Mouse (Mus musculus): ENCODE data around the gene Jpt1. TPM values are rescaled to one million over a fixed set of nuclear protein-coding genes. Genes with fewer than 3 reads are reported as not detected.

Gene Jpt1
- polyA plus RNA-seq, 2 experiments, result 151 to 233 TPM

DNA sequence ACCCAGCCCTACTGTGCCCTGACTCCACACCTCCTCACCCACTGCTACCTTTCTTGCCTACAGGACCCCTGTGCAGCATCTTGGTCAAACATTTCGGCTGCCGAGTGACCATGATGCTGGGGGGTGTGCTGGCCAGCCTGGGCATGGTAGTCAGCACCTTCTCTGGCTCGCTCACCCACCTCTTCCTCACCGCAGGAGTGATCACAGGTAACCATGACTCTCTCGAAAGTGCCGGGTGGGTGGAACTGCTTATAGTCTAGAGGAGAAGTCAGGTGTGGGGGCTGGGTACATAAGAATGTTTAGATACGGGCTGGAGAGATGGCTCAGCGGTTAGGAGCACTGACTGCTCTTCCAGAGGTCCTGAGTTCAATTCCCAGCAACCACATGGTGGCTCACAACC is 49.3 kb downstream of the Jpt1 start:
- no peak for ATAC-seq (ENCODE audit: insufficient read depth)
- Histone ChIP-seq H3K4me3 (ENCODE audit: insufficient read depth in 1 of 2, low read depth in 2 of 2, low read length in 2 of 2) (no peak overlapping the region), H3K9me3 (ENCODE audit: control insufficient read depth, low read length) (no peaks in the 10 kb centered on the region), H3K4me2 (ENCODE audit: low read depth) (no peak overlapping the region), H3K9ac (replicated peaks) (no peak overlapping the region), H3K36me3 (replicated peaks; ENCODE audit: control insufficient read depth, insufficient read depth, low read depth) (no peaks in the 10 kb centered on the region), H3K4me1 (replicated peaks; ENCODE audit: control insufficient read depth in 2 of 2, insufficient read depth in 2 of 2, low read length in 1 of 2) (no peaks in the 10 kb centered on the region), H3K27me3 (ENCODE audit: control insufficient read depth, insufficient read depth, low read length) (no peaks in the 10 kb centered on the region; the same call in 1 of the 2 replicates), H3K27ac (no peak overlapping the region)
- DNase-seq (ENCODE audit: low read depth in 3 of 3, low spot score in 3 of 3), result no peak
- TF ChIP-seq CTCF (IDR thresholded peaks at IDR 0.05; ENCODE audit: low read depth) (no peak), EP300 (IDR thresholded peaks at IDR 0.05; ENCODE audit: low read depth) (no peak)
- WGBS (ENCODE audit: insufficient replicate concordance), result 70% methylated on average over 8 of the region's 8 CpGs

DNA sequence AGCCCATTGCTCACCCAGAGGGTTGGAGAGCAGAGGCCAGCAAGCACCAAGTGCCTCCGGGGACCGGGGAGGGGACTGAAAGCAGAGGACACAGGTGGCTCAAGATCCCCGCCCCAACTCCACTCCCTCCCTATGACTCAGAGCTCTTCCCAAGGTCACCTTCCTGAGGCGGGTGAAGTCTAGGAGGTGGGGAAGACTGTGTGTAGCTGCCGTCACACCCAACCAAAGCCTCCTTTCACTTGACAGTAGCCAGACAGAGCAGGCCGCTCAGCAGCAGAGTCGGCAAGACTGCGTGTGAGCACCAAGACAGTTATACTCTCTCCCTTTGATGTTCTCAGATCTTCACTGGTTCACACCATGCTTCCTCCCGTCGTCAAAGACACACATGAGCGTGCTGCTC is 50.8 kb downstream of the Jpt1 start:
- Histone ChIP-seq H3K27ac (no peak overlapping the region), H3K36me3 (replicated peaks; ENCODE audit: control insufficient read depth, insufficient read depth, low read depth) (no peaks in the 10 kb centered on the region), H3K4me2 (ENCODE audit: low read depth) (no peak overlapping the region), H3K4me3 (ENCODE audit: insufficient read depth in 1 of 2, low read depth in 2 of 2, low read length in 2 of 2) (no peak overlapping the region), H3K9ac (replicated peaks) (no peak overlapping the region), H3K4me1 (replicated peaks; ENCODE audit: control insufficient read depth in 2 of 2, insufficient read depth in 2 of 2, low read length in 1 of 2) (no peaks in the 10 kb centered on the region), H3K27me3 (ENCODE audit: control insufficient read depth, insufficient read depth, low read length) (no peaks in the 10 kb centered on the region; the same call in 1 of the 2 replicates), H3K9me3 (ENCODE audit: control insufficient read depth, low read length) (no peaks in the 10 kb centered on the region)
- 58% methylated on average over 11 of the region's 11 CpGs for WGBS (ENCODE audit: insufficient replicate concordance)
- DNase-seq (ENCODE audit: low read depth in 3 of 3, low spot score in 3 of 3), result no peak
- no peak for TF ChIP-seq CTCF (IDR thresholded peaks at IDR 0.05; ENCODE audit: low read depth)
- TF ChIP-seq EP300 (IDR thresholded peaks at IDR 0.05; ENCODE audit: low read depth), result no peak
- no peak for ATAC-seq (ENCODE audit: insufficient read depth)

DNA sequence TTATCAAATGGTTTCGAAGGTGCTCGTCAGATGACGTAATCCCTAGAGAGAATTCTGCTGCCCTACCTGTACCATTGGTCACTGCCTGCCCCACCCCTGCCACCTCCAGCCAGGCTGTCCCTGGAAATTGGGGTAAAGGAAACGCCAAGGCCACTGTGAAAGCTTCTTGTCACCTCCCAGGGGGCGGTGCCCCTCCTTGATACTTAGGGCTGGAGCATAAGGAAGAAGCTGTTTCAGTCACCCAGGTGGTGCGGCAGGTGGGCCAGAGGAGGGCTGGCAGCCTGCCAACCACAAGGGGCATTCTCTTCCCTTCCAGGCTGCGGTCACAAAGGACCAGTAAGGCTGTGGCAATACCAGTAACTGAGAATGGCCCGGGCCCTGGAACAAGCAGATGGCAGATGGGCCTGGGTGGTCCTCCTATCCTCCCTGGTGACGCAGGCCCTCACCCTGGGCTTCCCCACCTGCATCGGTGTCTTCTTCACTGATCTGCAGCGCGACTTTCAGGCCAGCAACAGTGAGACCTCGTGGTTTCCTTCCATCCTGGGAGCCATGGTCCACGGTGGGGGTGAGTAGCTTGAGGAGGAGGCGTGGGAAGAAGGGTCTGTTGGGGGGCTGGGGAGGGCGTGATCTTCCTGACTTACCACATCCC is 51.8 kb downstream of the Jpt1 start, which contains the start of gene Slc16a5:
Gene Slc16a5, plus strand, starts transcription at position 232 of the 649 bp plus-strand sequence.
- Histone ChIP-seq H3K4me3 (ENCODE audit: insufficient read depth in 1 of 2, low read depth in 2 of 2, low read length in 2 of 2) (no peak within 1 kb of the TSS), H3K27me3 (ENCODE audit: control insufficient read depth, insufficient read depth, low read length) (no peaks in the 10 kb centered on the region; the same call in 1 of the 2 replicates), H3K27ac (no peak within 1 kb of the TSS), H3K9me3 (ENCODE audit: control insufficient read depth, low read length) (no peaks in the 10 kb centered on the region), H3K4me1 (replicated peaks; ENCODE audit: control insufficient read depth in 2 of 2, insufficient read depth in 2 of 2, low read length in 1 of 2) (no peaks in the 10 kb centered on the region), H3K4me2 (ENCODE audit: low read depth) (no peak within 1 kb of the TSS), H3K9ac (replicated peaks) (no peak within 1 kb of the TSS), H3K36me3 (replicated peaks; ENCODE audit: control insufficient read depth, insufficient read depth, low read depth) (no peaks in the 10 kb centered on the region)
- TF ChIP-seq EP300 (IDR thresholded peaks at IDR 0.05; ENCODE audit: low read depth) (no peak), CTCF (IDR thresholded peaks at IDR 0.05; ENCODE audit: low read depth) (no peak)
- 56% methylated on average over 16 of the region's 16 CpGs for WGBS (ENCODE audit: insufficient replicate concordance)
- no peak for DNase-seq (ENCODE audit: low read depth in 3 of 3, low spot score in 3 of 3)
- ATAC-seq (ENCODE audit: insufficient read depth), result no peak

DNA sequence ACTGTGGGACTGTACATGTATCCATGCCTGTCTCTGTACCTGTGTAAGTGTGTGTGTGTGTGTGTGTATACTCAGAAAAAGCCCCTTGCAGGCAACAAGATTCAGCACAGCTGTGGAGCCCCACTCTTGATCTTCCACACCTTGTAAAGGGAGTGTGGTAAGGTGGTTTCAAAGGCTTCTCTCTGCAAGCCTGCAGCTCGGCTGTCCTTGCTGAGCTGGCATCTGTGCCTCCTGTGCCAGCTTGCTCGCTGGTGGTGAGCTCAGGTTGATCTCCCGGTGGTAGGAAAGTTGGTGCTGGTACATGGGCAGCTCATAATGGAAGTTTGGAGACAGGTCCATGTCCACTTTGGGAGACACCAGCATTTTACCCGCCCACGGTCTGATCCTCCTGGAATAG is 52.3 kb downstream of the Jpt1 start:
- ATAC-seq (ENCODE audit: insufficient read depth) (no peak), DNase-seq (ENCODE audit: low read depth in 3 of 3, low spot score in 3 of 3) (no peak)
- H3K36me3 ChIP-seq (replicated peaks; ENCODE audit: control insufficient read depth, insufficient read depth, low read depth), result no peaks in the 10 kb centered on the region
- H3K4me2 ChIP-seq (ENCODE audit: low read depth), result no peak overlapping the region
- no peaks in the 10 kb centered on the region; the same call in 1 of the 2 replicates for H3K27me3 ChIP-seq (ENCODE audit: control insufficient read depth, insufficient read depth, low read length)
- H3K4me1 ChIP-seq (replicated peaks; ENCODE audit: control insufficient read depth in 2 of 2, insufficient read depth in 2 of 2, low read length in 1 of 2), result no peaks in the 10 kb centered on the region
- no peak overlapping the region for H3K9ac ChIP-seq (replicated peaks)
- H3K4me3 ChIP-seq (ENCODE audit: insufficient read depth in 1 of 2, low read depth in 2 of 2, low read length in 2 of 2), result no peak overlapping the region
- TF ChIP-seq CTCF (IDR thresholded peaks at IDR 0.05; ENCODE audit: low read depth), result no peak
- H3K9me3 ChIP-seq (ENCODE audit: control insufficient read depth, low read length), result no peaks in the 10 kb centered on the region
- H3K27ac ChIP-seq, result no peak overlapping the region
- 59% methylated on average over 5 of the region's 5 CpGs for WGBS (ENCODE audit: insufficient replicate concordance)

DNA sequence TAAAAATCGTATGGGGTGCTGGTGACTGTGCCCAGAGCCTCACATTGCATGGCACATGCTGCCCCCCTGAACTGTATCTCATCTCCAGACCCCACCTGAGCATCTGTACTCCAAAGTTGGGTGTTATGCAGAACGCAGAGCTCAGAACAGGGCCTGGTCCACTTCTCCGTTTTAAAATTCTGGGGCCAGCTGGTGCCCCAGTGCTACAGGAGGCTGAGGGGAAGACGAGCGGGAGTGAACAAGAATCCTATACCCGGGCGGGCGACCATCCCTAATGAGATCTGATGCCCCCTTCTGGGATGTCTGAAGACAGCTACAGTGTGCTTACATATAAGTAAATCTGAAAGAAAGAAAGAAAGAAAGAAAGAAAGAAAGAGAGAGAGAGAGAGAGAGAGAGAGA is 53.2 kb downstream of the Jpt1 start:
- Histone ChIP-seq H3K4me1 (replicated peaks; ENCODE audit: control insufficient read depth in 2 of 2, insufficient read depth in 2 of 2, low read length in 1 of 2) (no peaks in the 10 kb centered on the region), H3K27ac (no peak overlapping the region), H3K4me2 (ENCODE audit: low read depth) (no peak overlapping the region), H3K4me3 (ENCODE audit: insufficient read depth in 1 of 2, low read depth in 2 of 2, low read length in 2 of 2) (no peak overlapping the region), H3K9me3 (ENCODE audit: control insufficient read depth, low read length) (no peaks in the 10 kb centered on the region), H3K9ac (replicated peaks) (no peak overlapping the region), H3K27me3 (ENCODE audit: control insufficient read depth, insufficient read depth, low read length) (no peaks in the 10 kb centered on the region; the same call in 1 of the 2 replicates), H3K36me3 (replicated peaks; ENCODE audit: control insufficient read depth, insufficient read depth, low read depth) (no peaks in the 10 kb centered on the region)
- 21% methylated on average over 8 of the region's 8 CpGs for WGBS (ENCODE audit: insufficient replicate concordance)
- TF ChIP-seq EP300 (IDR thresholded peaks at IDR 0.05; ENCODE audit: low read depth), result no peak
- no peak for TF ChIP-seq CTCF (IDR thresholded peaks at IDR 0.05; ENCODE audit: low read depth)
- ATAC-seq (ENCODE audit: insufficient read depth), result no peak
- no peak for DNase-seq (ENCODE audit: low read depth in 3 of 3, low spot score in 3 of 3)
